Mouse (Mus musculus) CH12.LX (cell line): ENCODE data around the gene Foxl2. TPM values are rescaled to one million over a fixed set of nuclear protein-coding genes. Genes with fewer than 3 reads are reported as not detected.

Experiments used
- DNase-seq: peaks from one replicate; pipeline ENCODE4 v3.0.0-alpha.2; 2013; ENCODE audit errors: extremely low read depth
- H3K27ac ChIP-seq: 2 replicates; pipeline ENCODE4 v1.5.1; 2012; ENCODE audit warnings: low read depth, mild to moderate bottlenecking, control low read depth, moderate library complexity; ENCODE audit not compliant: insufficient read depth
- H3K27me3 ChIP-seq: replicated peaks from 2 replicates; pipeline ENCODE3; 2012; ENCODE audit warnings: inconsistent platforms
- H3K36me3 ChIP-seq, 2 experiments: replicated peaks in 1 of 2; 2 replicates each; pipeline versions ENCODE3 to v1.6.1; 2012; ENCODE audit warnings: inconsistent platforms in 1 of 2, low read length in 1 of 2, mild to moderate bottlenecking in 1 of 2, mixed read lengths in 1 of 2, moderate library complexity in 1 of 2; ENCODE audit not compliant: control insufficient read depth in 1 of 2, insufficient read depth in 1 of 2
- H3K4me1 ChIP-seq, 2 experiments: 2 replicates each; pipeline ENCODE4 v1.6.1; 2012; ENCODE audit warnings: inconsistent platforms in 1 of 2, moderate library complexity in 1 of 2; ENCODE audit not compliant: insufficient read depth in 2 of 2, control insufficient read depth in 1 of 2
- H3K4me2 ChIP-seq: 2 replicates; pipeline ENCODE4 v1.6.1; 2012; ENCODE audit warnings: low read depth, mild to moderate bottlenecking, control low read depth; ENCODE audit not compliant: poor library complexity, insufficient read depth, severe bottlenecking
- H3K4me3 ChIP-seq, 3 experiments: fragments of 150-350 bp in 1 of 3; sonication (generic) in 1 of 3; replicated peaks in 1 of 3; 2 replicates each; pipeline versions ENCODE3 to v1.5.1; 2011 to 2012; ENCODE audit warnings: low read depth in 2 of 3, low read length in 2 of 3, mild to moderate bottlenecking in 2 of 3, moderate library complexity in 2 of 3, control low read depth in 1 of 3, improper control_type of control experiment in 1 of 3, inconsistent platforms in 1 of 3, mixed read lengths in 1 of 3; ENCODE audit not compliant: poor library complexity in 1 of 3
- H3K79me2 ChIP-seq: replicated peaks from 2 replicates; pipeline ENCODE4 v1.6.1; 2012; ENCODE audit warnings: mild to moderate bottlenecking, moderate library complexity; ENCODE audit not compliant: control insufficient read depth, poor library complexity, insufficient read depth, severe bottlenecking; ENCODE audit errors: extremely low read depth
- H3K9ac ChIP-seq: 2 replicates; pipeline ENCODE4 v1.6.1; 2012; ENCODE audit warnings: low read depth, mild to moderate bottlenecking, control low read depth, moderate library complexity; ENCODE audit not compliant: insufficient read depth
- H3K9me3 ChIP-seq: replicated peaks from 2 replicates; pipeline ENCODE3; 2012; ENCODE audit warnings: low read length, inconsistent platforms, mixed read lengths
- CHD1 ChIP-seq: IDR thresholded peaks from 2 replicates; pipeline ENCODE4 v1.6.1; 2012; ENCODE audit warnings: low read depth, low read length, improper control_type of control experiment, inconsistent platforms
- ELF1 ChIP-seq: IDR thresholded peaks from 2 replicates; pipeline ENCODE4 v1.6.1; 2014; ENCODE audit warnings: low read depth, mild to moderate bottlenecking, inconsistent platforms, low read length, improper control_type of control experiment
- EP300 ChIP-seq: IDR thresholded peaks from 2 replicates; pipeline ENCODE4 v1.6.1; 2011; ENCODE audit warnings: low read length, improper control_type of control experiment
- ETS1 ChIP-seq: conservative IDR thresholded peaks from 2 replicates; pipeline ENCODE4 v1.6.1; 2012; ENCODE audit warnings: low read depth, mild to moderate bottlenecking, inconsistent platforms, low read length, improper control_type of control experiment, moderate library complexity
- GABPA ChIP-seq: IDR thresholded peaks from 2 replicates; pipeline ENCODE4 v1.6.1; 2012; ENCODE audit warnings: low read depth, low read length, improper control_type of control experiment, inconsistent platforms; ENCODE audit not compliant: insufficient replicate concordance
- IRF4 ChIP-seq: IDR thresholded peaks from 2 replicates; pipeline ENCODE4 v1.6.1; 2014; ENCODE audit warnings: low read depth, mild to moderate bottlenecking, inconsistent platforms, low read length, improper control_type of control experiment
- JUN ChIP-seq: IDR thresholded peaks from 2 replicates; pipeline ENCODE4 v1.6.1; 2011; ENCODE audit warnings: low read depth, mild to moderate bottlenecking, low read length, improper control_type of control experiment, moderate library complexity; ENCODE audit not compliant: insufficient read depth
- JUND ChIP-seq: conservative IDR thresholded peaks from 2 replicates; pipeline ENCODE4 v1.6.1; 2011; ENCODE audit warnings: low read depth, low read length, improper control_type of control experiment
- KAT2A ChIP-seq: IDR thresholded peaks from 2 replicates; pipeline ENCODE4 v1.6.1; 2012; ENCODE audit warnings: low read length, improper control_type of control experiment, inconsistent platforms; ENCODE audit not compliant: insufficient replicate concordance
- MAFK ChIP-seq: IDR thresholded peaks from 2 replicates; pipeline ENCODE4 v1.6.1; 2011; ENCODE audit warnings: low read length, improper control_type of control experiment; ENCODE audit not compliant: insufficient replicate concordance
- MEF2A ChIP-seq: IDR thresholded peaks from 2 replicates; pipeline ENCODE4 v1.6.1; 2014; ENCODE audit warnings: low read depth, mild to moderate bottlenecking, inconsistent platforms, low read length, improper control_type of control experiment, borderline replicate concordance
- POLR2A ChIP-seq: IDR thresholded peaks from 2 replicates; pipeline ENCODE4 v1.6.1; 2011; ENCODE audit warnings: low read depth, mild to moderate bottlenecking, improper control_type of control experiment, low read length
- RAD21 ChIP-seq: IDR thresholded peaks from 2 replicates; pipeline ENCODE4 v1.6.1; 2011; ENCODE audit warnings: low read depth, mild to moderate bottlenecking, low read length, improper control_type of control experiment, moderate library complexity
- RCOR1 ChIP-seq: conservative IDR thresholded peaks from 2 replicates; pipeline ENCODE4 v1.6.1; 2012; ENCODE audit warnings: low read depth, mild to moderate bottlenecking, inconsistent platforms, low read length, improper control_type of control experiment
- SIN3A ChIP-seq: IDR thresholded peaks from 2 replicates; pipeline ENCODE4 v1.6.1; 2012; ENCODE audit warnings: low read length, improper control_type of control experiment, inconsistent platforms
- USF2 ChIP-seq: conservative IDR thresholded peaks from 2 replicates; pipeline ENCODE4 v1.6.1; 2011; ENCODE audit warnings: low read depth, low read length, improper control_type of control experiment
- ZMIZ1 ChIP-seq: IDR thresholded peaks from 2 replicates; pipeline ENCODE4 v1.6.1; 2012; ENCODE audit warnings: low read depth, mild to moderate bottlenecking, inconsistent platforms, low read length, improper control_type of control experiment
- ZNF384 ChIP-seq: IDR thresholded peaks from 2 replicates; pipeline ENCODE4 v1.6.1; 2012; ENCODE audit warnings: low read depth, low read length, improper control_type of control experiment, inconsistent platforms
- dilution Hi-C: fragments of 300-500 bp; cut with MboI; formaldehyde crosslinking; loops from 2 replicates; pipeline ENCODE4 v1.14.3; 2020; ENCODE audit warnings: low sequenced_read_pairs; ENCODE audit not compliant: extremely low pct_unique_long_range_greater_than_20kb, extremely low pct_ligation_motif_present
- in situ Hi-C: fragments of 300-500 bp; cut with MboI; formaldehyde crosslinking; loops from 3 replicates; pipeline ENCODE4 v1.14.3; 2019; ENCODE audit warnings: low sequenced_read_pairs, low pct_ligation_motif_present, low pct_unique_long_range_greater_than_20kb, mixed read lengths
- polyA plus RNA-seq: library from polyadenylated mRNA; unstranded; fragments of >175 nt; gene quantifications from 2 replicates; pipeline ENCODE4 v1.2.1, GENCODE M21; 2012; ENCODE audit warnings: low read depth; ENCODE audit not compliant: insufficient read length
- total RNA-seq, 2 experiments: library from RNA; depleted of rRNA; stranded (reverse); fragments of 300-350 nt in 1 of 2; fragments of >200 nt in 1 of 2; gene quantifications; 2 replicates each; pipeline ENCODE4 v1.2.3; 2012 to 2014

Gene Foxl2
- total and polyA plus RNA-seq, 3 experiments, result not detected

DNA sequence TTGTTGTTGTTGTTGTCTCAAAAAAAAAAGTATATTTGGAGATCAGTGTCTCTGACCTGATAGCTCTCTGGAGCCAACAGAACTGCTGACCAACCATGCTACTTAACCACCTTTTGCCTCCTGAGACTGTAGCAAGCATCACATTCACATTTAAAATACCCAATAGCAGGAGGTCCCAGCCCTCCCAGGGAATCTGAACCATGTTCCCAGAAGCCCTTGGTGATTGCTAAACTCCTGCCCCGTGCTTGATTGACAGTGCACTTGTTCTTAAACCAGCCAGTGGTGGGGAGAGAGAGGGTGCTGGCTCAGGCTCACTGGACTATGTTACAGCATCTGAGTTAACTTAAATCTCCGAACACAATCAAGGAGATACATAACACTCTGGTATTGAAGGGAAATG, 19.8 kb downstream of the Foxl2 start:
- no peak overlapping the region for H3K27ac ChIP-seq
- dilution Hi-C loops, result no loop called here

DNA sequence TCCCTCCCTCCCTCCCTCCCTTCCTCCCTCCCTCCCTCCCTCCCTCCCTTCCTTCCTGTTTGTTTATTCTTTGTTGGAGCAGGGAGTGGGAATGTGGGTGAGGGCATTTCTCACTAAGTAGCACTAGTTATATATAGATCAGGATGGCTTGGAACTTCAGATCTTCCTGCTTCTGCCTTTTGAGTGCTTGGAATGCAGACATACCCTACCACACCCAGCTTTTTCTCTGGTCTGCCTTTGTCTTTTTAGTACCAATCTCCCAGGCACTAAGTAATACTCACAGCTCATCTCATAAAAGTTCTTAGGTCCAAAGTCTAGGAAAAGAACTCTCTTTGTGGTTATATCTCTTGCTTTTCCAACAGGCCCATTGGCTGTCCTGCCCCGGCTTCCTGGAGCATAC, 21.0 kb downstream of the Foxl2 start:
- dilution Hi-C loops (no loop called here), in situ Hi-C loops (no loop called here)
- Histone ChIP-seq H3K4me1 (peaks cover 0 to 5% of the 10 kb centered on the region in 2 experiments; a peak in 1 of 4 replicates), H3K27ac (no peak overlapping the region), H3K27me3 (peaks cover 17% of the 10 kb centered on the region), H3K79me2 (no peaks in the 10 kb centered on the region), H3K4me2 (no peak overlapping the region), H3K4me3 (no peak overlapping the region)
- no peak for DNase-seq
- TF ChIP-seq JUN (no peak), KAT2A (no peak), ZMIZ1 (no peak), IRF4 (no peak), GABPA (no peak), JUND (no peak), RAD21 (no peak), MEF2A (no peak), USF2 (no peak), CHD1 (no peak), SIN3A (no peak), EP300 (no peak), ZNF384 (no peak), ELF1 (no peak), MAFK (no peak)
- TF ChIP-seq, all 38 proteins: peak for 0
- no peak overlapping the region for H3K9ac ChIP-seq
- H3K36me3 ChIP-seq, result no peaks in the 10 kb centered on the region
- no peaks in the 10 kb centered on the region for H3K9me3 ChIP-seq

More for the DNA sequence above, 19.8 kb downstream of the Foxl2 start:
- H3K9me3 ChIP-seq, result peaks cover 7% of the 10 kb centered on the region
- in situ Hi-C loops, result loop anchor here (25.0 kb wide), 1 partner anchor 338 kb away; no protein-coding TSS in a partner anchor
- TF ChIP-seq POLR2A (no peak), ETS1 (no peak), RCOR1 (no peak), ZMIZ1 (no peak), GABPA (no peak)
- H3K36me3 ChIP-seq, result no peaks in the 10 kb centered on the region
- peaks cover 0 to 5% of the 10 kb centered on the region in 2 experiments; a peak in 1 of 4 replicates for H3K4me1 ChIP-seq
- H3K27me3 ChIP-seq, result peaks cover 17% of the 10 kb centered on the region
- no peak for DNase-seq
- no peaks in the 10 kb centered on the region for H3K79me2 ChIP-seq
- no peak overlapping the region for H3K9ac ChIP-seq
- H3K4me3 ChIP-seq, result no peak overlapping the region
- no peak overlapping the region for H3K4me2 ChIP-seq
